Mouse (Mus musculus): Measurements from ENCODE around the gene Cabin1. TPM values are rescaled to one million over a fixed set of nuclear protein-coding genes. Genes with fewer than 3 reads are reported as not detected.

Gene Cabin1
- total RNA-seq, 2 experiments from 2014 or later, result 20.7 to 24.0 TPM

DNA sequence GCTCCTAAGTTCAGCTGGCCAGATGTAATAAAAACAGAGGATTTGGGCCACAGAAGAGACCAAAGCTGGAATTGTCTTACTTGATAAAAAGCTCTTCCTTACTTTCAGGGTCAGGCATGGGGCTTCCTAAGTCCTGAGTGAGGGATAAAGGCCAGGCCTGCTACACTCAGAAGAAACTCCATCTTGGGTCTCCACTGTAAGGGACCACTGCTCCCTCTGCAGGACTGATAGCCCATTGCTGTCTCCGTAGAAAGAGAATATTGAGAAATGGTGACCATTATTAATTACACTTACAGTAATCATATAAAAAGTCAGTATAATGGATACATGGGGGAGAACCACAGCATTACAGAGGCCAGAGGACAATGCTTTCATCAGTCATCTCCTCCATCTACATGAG is 60.6 kb downstream of the Cabin1 start:
- ATAC-seq (ENCODE audit: poor library complexity, severe bottlenecking), result no peak

GRCm38 (mm10) chr10:75702494-75702893 is 61.6 kb downstream of the Cabin1 start:
- peak; percentile 70 for ATAC-seq (ENCODE audit: poor library complexity, severe bottlenecking)

- no peak for ATAC-seq (ENCODE audit: poor library complexity, severe bottlenecking)
Observed at GRCm38 (mm10) chr10:75701280-75701679, 62.9 kb downstream of the Cabin1 start.

GRCm38 (mm10) chr10:75697693-75698092 is 66.4 kb downstream of the Cabin1 start:
- peak; percentile 77 for ATAC-seq (ENCODE audit: poor library complexity, severe bottlenecking)

DNA sequence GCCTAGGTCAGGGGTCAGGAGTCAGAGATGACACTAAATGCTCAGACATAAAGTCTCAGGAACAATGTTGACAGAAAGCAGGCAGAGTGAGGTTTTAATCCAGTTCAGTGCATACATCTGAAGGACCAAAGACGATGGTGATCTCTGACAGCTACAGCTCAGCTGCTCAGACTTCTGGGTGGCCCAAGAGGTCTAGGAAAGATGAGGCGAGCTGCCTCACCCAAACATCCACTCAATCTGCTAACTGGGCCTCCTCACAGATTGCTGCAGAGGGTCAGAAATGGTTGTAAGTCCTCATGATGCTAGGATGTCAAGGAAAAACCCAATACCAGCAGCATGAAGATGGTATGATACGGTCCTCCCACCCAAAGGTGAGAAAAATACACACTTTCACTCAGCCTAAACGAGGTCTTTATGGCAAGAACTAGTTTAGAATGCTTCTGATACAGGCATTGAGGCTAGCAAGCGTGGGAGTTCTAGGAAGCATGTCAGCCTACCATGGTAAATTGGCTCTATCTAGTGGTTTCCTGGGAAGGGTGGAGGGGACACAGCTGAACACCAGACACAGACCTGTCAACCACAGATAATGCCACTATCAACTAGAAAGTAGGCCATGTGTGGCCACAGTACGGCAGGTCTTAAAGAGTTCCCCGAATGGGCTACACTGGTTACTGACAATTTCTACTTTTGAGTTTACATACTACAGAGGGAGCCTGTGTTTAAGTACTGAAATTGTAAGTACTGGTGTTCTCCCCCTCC is 67.4 kb downstream of the Cabin1 start:
- peak; percentile 30; the same call in 1 of the 2 replicates for ATAC-seq (ENCODE audit: poor library complexity, severe bottlenecking)

- ATAC-seq (ENCODE audit: poor library complexity, severe bottlenecking), result no peak
Observed at GRCm38 (mm10) chr10:75695521-75695920, 68.6 kb downstream of the Cabin1 start.

GRCm38 (mm10) chr10:75695078-75695477 is 69.1 kb downstream of the Cabin1 start:
- ATAC-seq (ENCODE audit: poor library complexity, severe bottlenecking), result no peak

DNA sequence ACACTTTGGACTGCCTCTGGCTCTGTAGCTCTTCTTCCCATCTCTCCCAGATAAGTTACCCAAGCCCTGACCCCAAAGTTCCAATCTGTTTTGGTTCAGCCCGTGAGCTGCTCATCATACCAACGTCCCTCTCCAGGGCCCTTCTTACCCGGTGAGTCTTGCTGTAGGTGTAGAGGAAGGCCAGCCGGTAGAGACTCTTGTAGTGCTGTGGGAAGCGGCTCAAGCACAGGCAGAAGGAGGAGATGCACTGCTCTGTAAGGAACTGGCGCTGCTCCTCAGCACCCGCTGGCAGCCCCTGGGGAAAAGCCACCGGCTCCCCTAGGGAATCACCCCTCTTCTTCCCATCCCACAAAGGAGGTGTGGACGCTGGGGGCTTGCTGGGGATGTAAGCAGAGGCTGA is 69.6 kb downstream of the Cabin1 start:
- no peak for ATAC-seq (ENCODE audit: poor library complexity, severe bottlenecking)

- ATAC-seq (ENCODE audit: poor library complexity, severe bottlenecking), result no peak
Observed at GRCm38 (mm10) chr10:75693451-75694233, 70.5 kb downstream of the Cabin1 start.

GRCm38 (mm10) chr10:75688598-75688997 is 75.5 kb downstream of the Cabin1 start:
- ATAC-seq (ENCODE audit: poor library complexity, severe bottlenecking), result no peak

DNA sequence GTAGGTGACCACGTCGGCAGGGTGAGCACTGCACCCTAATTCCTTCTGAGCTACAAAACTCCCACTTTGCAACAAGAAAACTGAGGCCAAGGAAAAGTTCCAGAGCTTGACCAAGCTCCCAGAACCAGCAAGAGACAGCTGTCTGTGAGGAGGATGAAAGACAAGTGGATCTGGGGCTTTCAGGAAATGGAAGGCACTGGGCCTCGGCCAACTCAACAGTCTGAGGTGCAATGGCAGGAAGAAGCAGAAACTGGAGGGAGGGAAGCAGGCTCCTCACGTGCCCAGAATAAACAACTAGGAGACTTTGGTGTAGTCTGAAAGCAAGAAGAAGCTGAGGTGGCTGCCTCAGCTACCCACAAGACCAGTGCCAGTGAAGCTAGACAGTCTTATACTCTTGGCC is 77.4 kb downstream of the Cabin1 start:
- ATAC-seq (ENCODE audit: poor library complexity, severe bottlenecking), result no peak

DNA sequence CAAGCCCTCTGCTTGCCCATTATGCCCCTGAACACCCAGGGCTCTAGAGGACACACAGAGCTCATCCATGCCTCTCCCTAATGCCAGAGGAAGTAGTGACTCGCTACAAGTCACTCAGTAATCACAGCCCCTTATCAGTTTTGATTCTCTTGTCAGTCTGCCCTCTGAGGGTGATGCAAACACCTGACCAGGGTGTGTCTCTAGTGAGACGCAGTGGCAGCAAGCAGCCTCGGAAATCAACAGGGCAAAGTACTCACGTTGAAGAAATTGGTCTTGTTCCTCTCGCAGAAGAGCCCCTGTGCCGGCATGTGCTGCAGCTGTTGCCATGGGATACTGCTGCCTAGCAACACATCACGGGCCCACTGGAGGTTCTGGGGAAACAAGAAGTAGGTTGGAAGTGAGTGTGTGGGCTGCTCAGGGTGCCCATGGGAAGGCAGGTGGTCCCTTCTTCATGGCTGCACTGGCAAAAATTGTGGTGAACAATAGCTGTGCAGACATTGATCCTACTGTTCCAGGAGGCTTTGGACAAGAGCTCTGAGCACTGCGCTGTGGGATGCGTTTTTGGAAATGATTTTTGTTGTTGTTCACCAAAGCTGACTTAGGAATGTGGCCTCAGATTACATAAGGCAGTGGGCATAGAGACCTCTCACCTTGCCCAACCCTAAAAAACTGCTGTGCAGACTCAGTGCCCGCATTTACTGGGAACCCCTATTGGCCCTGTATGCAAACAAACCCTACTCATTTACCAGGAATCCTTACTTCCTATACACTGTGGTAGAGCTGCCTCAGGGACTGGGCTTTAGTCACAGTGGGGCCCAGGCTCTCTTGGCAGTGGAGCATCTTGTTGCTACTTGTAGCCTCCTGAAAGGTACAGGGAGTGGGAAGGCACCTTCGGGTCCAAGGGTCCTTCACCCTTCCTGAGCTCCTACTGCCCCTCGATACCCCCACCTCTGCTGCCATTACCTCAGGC is 79.8 kb downstream of the Cabin1 start:
- ATAC-seq (ENCODE audit: poor library complexity, severe bottlenecking), result peak; percentile 62

DNA sequence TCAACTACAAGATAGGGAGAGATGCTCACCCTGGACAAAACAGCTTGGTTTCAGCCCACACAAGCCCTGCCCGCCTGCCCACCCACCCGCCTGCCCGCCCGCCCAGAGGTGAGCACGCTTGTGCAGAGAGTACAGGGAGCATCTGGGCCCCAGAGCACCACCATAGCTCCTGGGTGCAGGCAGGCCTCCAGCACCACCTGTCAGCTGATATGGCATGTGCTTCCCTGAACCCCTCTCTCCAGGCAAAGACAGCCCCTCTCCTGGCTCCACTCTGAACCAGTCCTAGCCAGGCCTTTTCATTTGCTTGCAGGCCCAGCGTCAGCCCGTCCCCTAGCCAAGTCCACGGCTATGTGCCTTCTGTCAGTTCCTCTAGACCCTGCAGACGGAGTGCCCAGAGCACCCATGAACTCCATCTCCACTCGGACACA is 83.6 kb downstream of the Cabin1 start:
- ATAC-seq (ENCODE audit: poor library complexity, severe bottlenecking), result no peak

- ATAC-seq (ENCODE audit: poor library complexity, severe bottlenecking), result no peak
Observed at GRCm38 (mm10) chr10:75679204-75679603, 84.9 kb downstream of the Cabin1 start.

DNA sequence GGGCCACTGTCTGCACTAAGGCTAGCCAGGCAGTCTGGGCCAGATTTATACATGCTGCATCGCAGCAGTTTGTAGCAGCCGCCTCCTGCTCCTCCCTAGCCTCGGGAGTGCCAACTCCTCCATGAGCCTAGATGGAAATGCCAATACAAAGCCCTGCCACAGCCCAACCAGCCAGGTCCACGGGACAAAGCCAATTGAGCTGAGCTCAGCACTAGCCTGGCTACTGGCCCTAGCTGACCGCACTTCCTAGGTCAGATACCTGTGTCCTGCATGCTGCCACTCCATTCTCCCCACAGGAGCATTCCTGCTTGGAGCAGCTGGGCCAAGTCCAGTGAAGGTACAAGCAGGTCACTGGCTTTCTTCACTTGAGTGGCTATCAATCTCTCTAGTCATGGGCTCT is 86.2 kb downstream of the Cabin1 start:
- no peak for ATAC-seq (ENCODE audit: poor library complexity, severe bottlenecking)

DNA sequence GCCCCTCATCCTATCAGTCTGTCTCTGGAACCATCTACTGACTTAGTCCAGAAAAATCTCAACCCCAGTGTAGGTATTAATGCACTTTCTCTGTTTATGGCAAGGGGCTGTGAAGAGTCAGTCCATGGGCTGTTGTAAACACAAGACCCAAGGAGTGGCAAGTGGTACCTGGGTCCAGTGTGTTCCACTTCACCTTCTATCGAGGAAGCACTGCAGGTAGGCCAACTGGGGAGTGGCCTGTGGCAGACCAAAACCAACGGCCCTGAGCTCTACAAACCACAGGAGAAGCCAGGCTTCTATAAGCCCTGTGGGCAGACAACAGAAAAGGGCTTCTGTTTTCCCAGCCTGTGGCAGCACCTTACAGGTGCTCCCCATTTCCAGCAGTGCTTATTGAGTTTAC is 86.6 kb downstream of the Cabin1 start:
- ATAC-seq (ENCODE audit: poor library complexity, severe bottlenecking), result no peak

DNA sequence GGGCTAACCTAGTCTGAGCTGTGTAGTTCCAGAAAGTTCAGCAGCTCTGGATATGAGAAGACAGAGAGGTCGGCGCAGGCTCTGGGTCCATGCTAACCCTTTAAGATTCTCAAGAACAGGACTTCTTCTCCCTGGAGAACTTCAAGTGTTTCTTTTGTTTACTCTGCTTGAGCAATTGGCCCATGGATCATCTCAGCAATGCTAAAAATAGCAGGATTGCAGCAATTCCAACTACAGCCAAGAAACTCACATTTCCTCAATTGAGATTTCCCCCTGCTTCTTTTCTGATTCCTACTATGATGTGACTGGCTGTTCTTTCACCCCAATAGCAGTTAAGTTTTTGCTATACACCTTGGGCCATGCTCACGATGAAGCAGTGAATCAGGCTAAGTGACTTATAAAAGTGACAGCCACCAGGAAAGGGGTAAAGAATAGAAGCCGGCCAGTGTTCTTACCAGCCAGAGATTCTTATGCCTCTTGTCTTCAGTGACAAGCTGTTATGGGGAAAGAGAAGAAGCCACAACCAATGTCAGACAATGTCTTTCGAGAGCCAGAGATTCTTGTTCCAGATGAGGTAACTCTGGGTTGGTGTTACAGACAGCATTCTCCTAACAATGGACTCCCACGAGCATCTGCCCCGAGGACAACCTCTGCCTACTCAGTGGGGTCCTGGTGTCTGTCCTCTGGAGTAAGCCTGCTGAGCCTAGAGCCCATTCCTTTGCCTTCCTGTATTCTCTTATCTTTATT is 87.1 kb downstream of the Cabin1 start:
- peak; percentile 55 for ATAC-seq (ENCODE audit: poor library complexity, severe bottlenecking)

GRCm38 (mm10) chr10:75676286-75676685 is 87.9 kb downstream of the Cabin1 start:
- ATAC-seq (ENCODE audit: poor library complexity, severe bottlenecking), result no peak

DNA sequence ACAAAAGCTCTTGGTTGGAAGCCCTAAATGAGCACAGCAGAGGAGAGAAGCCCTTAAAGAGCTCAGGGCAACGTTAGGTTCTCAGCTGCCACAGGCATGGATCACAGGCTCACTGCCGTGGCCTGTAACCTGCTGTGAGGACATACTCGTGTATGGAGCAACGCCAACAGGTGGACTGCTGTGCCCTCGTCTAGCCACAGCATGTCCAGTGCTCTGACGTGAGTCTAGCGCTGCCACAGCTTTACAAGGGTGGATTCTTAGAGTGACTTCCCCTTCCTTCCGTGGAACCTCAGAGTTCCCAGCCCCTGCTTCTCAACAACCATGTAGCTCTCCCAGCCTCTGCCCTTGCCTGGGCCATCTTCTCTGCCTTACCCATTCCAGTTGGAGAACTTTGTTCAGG is 88.5 kb downstream of the Cabin1 start:
- peak; percentile 70 for ATAC-seq (ENCODE audit: poor library complexity, severe bottlenecking)

- no peak for ATAC-seq (ENCODE audit: poor library complexity, severe bottlenecking)
Observed at GRCm38 (mm10) chr10:75669936-75670335, 94.2 kb downstream of the Cabin1 start.

Measured in megakaryocyte, adult 5-6 weeks (primary cell).